Mouse (Mus musculus) urinary bladder, postnatal 36 days (tissue): ENCODE results near the gene Nip7.
"Not testable (repeated sequence)": the region's sequence is repeated elsewhere in the genome, so short reads cannot be mapped to it uniquely, and the experiment has no call there.

ENCODE experiments used
- DNase-seq, 2 experiments: peaks; one replicate each; pipeline ENCODE4 v3.0.0; 2022; ENCODE audit warnings: low spot score in 2 of 2, mixed read lengths in 1 of 2

Nip7 gene

GRCm38 (mm10) chr8:107056076-107056972, at the start of gene Nip7, which contains the start of gene Cog8:
Gene Nip7 (plus strand): TSS chr8:107056877.
Gene Cog8 (minus strand): TSS chr8:107056689.
- DNase-seq: peak; percentile 91 to 97

GRCm38 (mm10) chr8:107007795-107008194, 48.9 kb upstream of the Nip7 start:
- no peak for DNase-seq

DNA sequence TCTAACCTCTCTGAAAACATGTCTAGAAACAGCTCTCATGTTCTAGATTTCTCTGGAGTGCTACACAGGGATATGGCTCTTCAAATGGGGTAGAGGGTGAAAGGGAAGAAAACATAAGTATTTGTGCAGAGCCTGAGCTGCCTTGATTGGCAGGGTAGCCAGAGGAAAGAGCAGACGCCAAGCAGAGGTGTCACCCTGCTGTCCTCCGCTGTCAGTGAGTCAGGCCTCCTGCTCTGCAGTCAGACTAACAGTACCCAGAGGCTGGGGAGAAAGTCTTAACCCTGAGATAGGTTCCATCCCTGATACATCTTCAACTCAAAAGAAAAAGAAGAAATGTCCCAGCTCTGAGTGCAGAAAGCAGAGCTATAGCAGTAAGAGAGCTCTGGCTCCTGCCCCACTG, 44.0 kb upstream of the Nip7 start:
- DNase-seq: no peak

GRCm38 (mm10) chr8:107014915-107015314, 41.8 kb upstream of the Nip7 start:
- DNase-seq: no peak

GRCm38 (mm10) chr8:107023479-107023878, 33.2 kb upstream of the Nip7 start:
- no peak for DNase-seq

DNA sequence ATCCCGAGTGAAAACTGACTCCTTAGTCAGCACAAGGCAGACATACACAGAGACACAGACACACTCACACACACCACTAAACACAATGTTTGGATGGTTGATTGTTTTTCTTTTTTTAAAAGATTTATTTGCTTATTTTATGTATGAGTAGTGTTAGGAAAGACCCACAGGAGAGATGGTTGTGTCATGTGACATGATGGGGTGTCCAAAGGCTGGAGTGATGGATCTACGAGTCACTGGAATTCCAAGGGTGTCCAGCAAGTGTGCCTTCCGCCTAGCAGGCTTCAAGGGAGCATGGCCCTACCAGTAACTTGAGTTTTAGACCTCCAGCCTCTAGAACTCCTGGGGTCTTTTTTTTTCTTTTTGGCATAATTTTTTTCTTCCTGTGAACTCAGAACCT, 27.4 kb upstream of the Nip7 start:
- DNase-seq: no peak

- no peak for DNase-seq
Observed at GRCm38 (mm10) chr8:107030058-107030457, 26.6 kb upstream of the Nip7 start.

GRCm38 (mm10) chr8:107030650-107031576, 25.8 kb upstream of the Nip7 start, which contains the start of gene Vps4a:
Gene Vps4a (plus strand): TSS chr8:107031222.
- DNase-seq: peak; percentile 97

GRCm38 (mm10) chr8:107031577-107032090, 25.0 kb upstream of the Nip7 start:
- peak; percentile 17 to 20 for DNase-seq

- DNase-seq: not testable (repeated sequence)
Observed at GRCm38 (mm10) chr8:107033609-107034008, 23.1 kb upstream of the Nip7 start.

DNA sequence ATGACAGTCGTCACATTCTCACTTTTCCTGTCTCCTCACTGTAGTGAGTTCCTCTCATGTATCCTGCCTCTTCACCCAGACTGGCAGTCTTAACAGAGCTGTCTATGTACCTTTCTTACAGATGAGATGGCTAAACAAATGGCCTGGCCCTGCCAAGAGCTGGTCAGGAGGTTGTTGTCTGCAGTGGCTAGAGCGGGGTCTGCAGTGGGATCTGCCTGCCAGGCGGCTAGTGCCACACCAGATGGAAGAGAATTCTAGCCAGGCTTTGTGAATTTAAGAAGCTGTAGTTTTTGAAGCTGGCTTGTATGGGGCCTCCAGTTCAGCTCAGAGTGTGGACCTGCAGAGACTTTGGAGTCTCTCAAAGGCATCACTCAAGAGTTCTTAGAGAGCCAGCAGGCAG, 21.0 kb upstream of the Nip7 start:
- DNase-seq: no peak

GRCm38 (mm10) chr8:107036626-107037025, 20.1 kb upstream of the Nip7 start:
- no peak for DNase-seq

GRCm38 (mm10) chr8:107040632-107041031, 16.0 kb upstream of the Nip7 start:
- DNase-seq: no peak

DNA sequence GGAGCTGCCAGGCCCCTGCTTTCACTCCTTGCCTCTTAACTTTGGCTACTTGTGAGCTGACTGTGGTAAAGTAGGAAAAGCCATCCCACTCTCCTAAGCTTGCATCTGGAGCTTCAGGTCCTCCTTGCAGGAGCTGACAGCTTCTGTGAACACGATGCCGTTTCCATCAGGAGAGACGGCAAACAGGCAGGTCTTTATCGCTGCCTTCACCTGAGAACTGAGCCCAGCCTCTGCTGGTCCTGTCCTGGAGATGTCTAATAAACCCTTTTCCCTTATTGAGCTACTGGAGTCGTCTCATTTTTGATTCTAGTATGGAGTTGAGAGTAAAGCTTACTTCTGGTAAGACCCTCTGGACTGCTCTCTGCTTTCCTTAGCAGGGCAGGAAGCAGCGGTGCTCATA, 11.2 kb upstream of the Nip7 start:
- no peak for DNase-seq

GRCm38 (mm10) chr8:107046976-107047375, 9.7 kb upstream of the Nip7 start:
- DNase-seq: no peak

DNA sequence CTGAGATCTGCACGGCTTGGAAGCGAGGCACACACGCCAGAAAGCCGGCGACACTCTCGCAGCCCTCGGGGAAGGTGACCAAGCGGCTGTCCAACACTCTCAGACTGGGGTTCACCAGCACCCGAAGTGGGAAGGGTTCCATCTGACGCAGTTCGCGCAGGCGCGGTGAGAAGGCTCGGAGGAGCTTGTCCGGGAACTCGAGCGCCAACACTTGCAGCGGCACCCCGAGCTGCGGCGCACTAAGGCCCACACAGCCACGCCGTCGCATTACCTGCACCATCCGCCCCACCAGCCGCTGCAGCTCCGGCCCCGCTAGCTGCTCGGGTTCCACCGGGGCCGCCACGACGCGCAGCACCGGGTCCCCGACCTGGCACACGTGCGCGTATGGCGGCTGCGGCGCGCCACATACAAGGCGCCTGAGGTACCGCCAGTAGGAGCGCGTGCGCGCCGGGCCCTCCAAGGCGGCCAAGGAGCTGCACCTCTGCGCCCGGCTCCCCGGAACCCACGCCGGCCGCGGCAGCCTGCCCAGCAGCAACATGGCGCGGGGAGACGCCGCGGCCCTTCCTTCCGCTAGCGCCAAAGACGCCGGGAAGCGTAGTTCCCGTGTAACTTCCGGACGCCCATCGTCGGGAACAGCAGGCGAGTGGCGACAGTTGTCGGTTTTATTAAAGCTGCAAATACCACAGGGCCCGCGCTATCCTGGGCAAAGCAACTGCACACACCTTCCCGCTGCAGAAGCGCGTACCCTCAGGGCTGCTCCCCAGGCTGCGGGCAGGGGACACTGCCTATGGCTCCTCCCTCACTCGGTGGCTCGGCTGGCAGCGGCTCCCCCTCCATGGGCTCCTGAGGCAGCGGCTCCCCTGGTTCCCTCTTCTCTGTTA, 8.4 kb upstream of the Nip7 start, which contains the start of gene Pdf:
Pdf (minus strand) TSS at position 554 of the 881 bp plus-strand sequence.
- DNase-seq: peak; percentile 68 to 83

GRCm38 (mm10) chr8:107049480-107049879, 7.2 kb upstream of the Nip7 start:
- DNase-seq: no peak

DNA sequence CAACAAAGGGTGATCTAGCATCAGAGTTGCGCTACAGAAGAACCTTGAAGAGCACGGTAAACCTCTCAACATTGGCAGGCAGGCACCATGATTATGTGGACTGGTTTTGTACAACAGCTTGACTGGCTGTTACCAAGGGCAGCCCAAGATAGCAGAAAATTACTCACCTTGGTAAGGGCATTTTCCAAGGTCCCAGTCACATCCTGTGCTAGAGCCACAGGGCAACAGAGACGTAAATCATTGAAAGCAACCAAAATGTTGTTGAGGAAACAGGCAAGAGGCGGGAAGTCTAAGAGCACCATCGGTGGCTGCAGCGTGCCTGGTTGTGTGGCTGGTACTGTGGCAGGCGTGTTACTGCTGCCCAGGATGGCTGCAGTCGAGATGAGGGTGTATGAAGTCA, 4.6 kb upstream of the Nip7 start:
- DNase-seq: no peak

- no peak for DNase-seq
Observed at GRCm38 (mm10) chr8:107056973-107057369, 294 bp downstream of the Nip7 start.

GRCm38 (mm10) chr8:107062613-107063012, 5.9 kb downstream of the Nip7 start:
- DNase-seq: no peak
